Mouse (Mus musculus) cortical plate, adult 2 months (tissue): ENCODE results near the gene A930009A15Rik. TPM values are rescaled to one million over a fixed set of nuclear protein-coding genes. Genes with fewer than 3 reads are reported as not detected.

ENCODE experiments used
- H3K27ac ChIP-seq: fragments of 200-500 bp; 2 replicates; pipeline ENCODE4 v1.5.1; 2012; ENCODE audit warnings: low read length, control low read depth, inconsistent platforms; ENCODE audit not compliant: insufficient read depth
- H3K4me1 ChIP-seq: fragments of 200-500 bp; 2 replicates; pipeline ENCODE4 v1.6.1; 2011; ENCODE audit warnings: low read length; ENCODE audit not compliant: control insufficient read depth, insufficient read depth
- H3K4me3 ChIP-seq: fragments of 200-500 bp; 2 replicates; pipeline ENCODE4 v1.5.1; 2011; ENCODE audit warnings: mild to moderate bottlenecking, low read length, control low read depth; ENCODE audit not compliant: insufficient read depth
- CTCF ChIP-seq: fragments of 200-500 bp; IDR thresholded peaks from 2 replicates; pipeline ENCODE4 v1.5.1; 2011; ENCODE audit warnings: mild to moderate bottlenecking, control low read depth, low read length; ENCODE audit not compliant: insufficient read depth; ENCODE audit errors: extremely low read depth
- POLR2A ChIP-seq: fragments of 200-500 bp; IDR thresholded peaks from 2 replicates; pipeline ENCODE4 v1.6.1; 2011; ENCODE audit warnings: mild to moderate bottlenecking, low read length, control low read depth; ENCODE audit not compliant: insufficient read depth; ENCODE audit errors: extremely low read depth
- polyA plus RNA-seq: library from polyadenylated mRNA; depleted of rRNA; stranded (reverse); fragments of >200 nt; gene quantifications from 2 replicates; pipeline ENCODE4 v1.2.3, GENCODE M21; 2012; rRNA removed

The A930009A15Rik gene
- polyA plus RNA-seq, 1 experiment: 0.38 TPM

- Histone ChIP-seq H3K4me1 (no peaks in the 10 kb centered on the region), H3K27ac (no peak overlapping the region), H3K4me3 (no peak overlapping the region)
- TF ChIP-seq CTCF (no peak), POLR2A (no peak)
Observed at GRCm38 (mm10) chr10:115593221-115593620, 23.4 kb downstream of the A930009A15Rik start.

GRCm38 (mm10) chr10:115593651-115594050, 23.9 kb downstream of the A930009A15Rik start:
- Histone ChIP-seq H3K4me3 (no peak overlapping the region), H3K4me1 (no peaks in the 10 kb centered on the region), H3K27ac (no peak overlapping the region)
- TF ChIP-seq CTCF: no peak
- TF ChIP-seq POLR2A: no peak

- H3K4me3 ChIP-seq: no peak overlapping the region
- no peak overlapping the region for H3K27ac ChIP-seq
- TF ChIP-seq CTCF (no peak), POLR2A (no peak)
- no peaks in the 10 kb centered on the region for H3K4me1 ChIP-seq
Observed at GRCm38 (mm10) chr10:115595748-115596147, 26.0 kb downstream of the A930009A15Rik start.

GRCm38 (mm10) chr10:115617456-115618287, 47.9 kb downstream of the A930009A15Rik start:
- no peaks in the 10 kb centered on the region for H3K4me1 ChIP-seq
- no peak overlapping the region for H3K4me3 ChIP-seq
- TF ChIP-seq POLR2A (no peak), CTCF (peak; percentile 46; the same call in 1 of the 2 replicates)
- H3K27ac ChIP-seq: no peak overlapping the region

GRCm38 (mm10) chr10:115618288-115618856, 48.6 kb downstream of the A930009A15Rik start:
- TF ChIP-seq CTCF (no peak), POLR2A (no peak)
- H3K4me1 ChIP-seq: no peaks in the 10 kb centered on the region
- no peak overlapping the region for H3K4me3 ChIP-seq
- no peak overlapping the region for H3K27ac ChIP-seq

- no peak overlapping the region for H3K4me3 ChIP-seq
- TF ChIP-seq CTCF (no peak), POLR2A (no peak)
Observed at GRCm38 (mm10) chr10:115623481-115623880, 53.7 kb downstream of the A930009A15Rik start.

GRCm38 (mm10) chr10:115623956-115624671, 54.3 kb downstream of the A930009A15Rik start:
- no peak overlapping the region for H3K27ac ChIP-seq
- no peak for TF ChIP-seq CTCF
- no peak for TF ChIP-seq POLR2A
- H3K4me1 ChIP-seq: no peaks in the 10 kb centered on the region
- H3K4me3 ChIP-seq: no peak overlapping the region

More at GRCm38 (mm10) chr10:115623481-115623880, 53.7 kb downstream of the A930009A15Rik start:
- Histone ChIP-seq H3K4me1 (no peaks in the 10 kb centered on the region), H3K27ac (no peak overlapping the region)

- Histone ChIP-seq H3K4me1 (no peaks in the 10 kb centered on the region), H3K27ac (no peak overlapping the region), H3K4me3 (no peak overlapping the region)
- TF ChIP-seq POLR2A (no peak), CTCF (no peak)
Observed at GRCm38 (mm10) chr10:115624957-115625356, 55.2 kb downstream of the A930009A15Rik start.

- Histone ChIP-seq H3K4me3 (no peak overlapping the region), H3K4me1 (no peaks in the 10 kb centered on the region), H3K27ac (no peak overlapping the region)
- no peak for TF ChIP-seq CTCF
- TF ChIP-seq POLR2A: no peak
Observed at GRCm38 (mm10) chr10:115626678-115627077, 56.9 kb downstream of the A930009A15Rik start.

Other genes starting within 250 kb of the A930009A15Rik start
- gene Tmem19, start 207.5 kb upstream of the A930009A15Rik start, polyA plus RNA-seq: 31.2 and 33.5 TPM in 2 replicates
- 12.9 and 13.2 TPM in 2 replicates for gene Thap2, start 185.5 kb upstream of the A930009A15Rik start, polyA plus RNA-seq
- gene Zfc3h1, start 185.0 kb upstream of the A930009A15Rik start, polyA plus RNA-seq: 103 and 105 TPM in 2 replicates
- gene Lgr5, start 17.8 kb downstream of the A930009A15Rik start, polyA plus RNA-seq: 1.1 and 1.5 TPM in 2 replicates
- 0.83 and 1.4 TPM in 2 replicates for gene Tspan8, start 246.8 kb downstream of the A930009A15Rik start, polyA plus RNA-seq